Mouse (Mus musculus): ENCODE results near the gene Abo. TPM values are rescaled to one million over a fixed set of nuclear protein-coding genes. Genes with fewer than 3 reads are reported as not detected.

Gene Abo
- polyA plus RNA-seq, 1 experiment from 2014 or later: not detected

GRCm38 (mm10) chr2:26862856-26863255 lies 1.9 kb downstream of the Abo start:
- Histone ChIP-seq H3K4me1 (replicated peaks) (no peaks in the 10 kb centered on the region), H3K4me3 (replicated peaks) (no peak overlapping the region), H3K27ac (replicated peaks) (no peak overlapping the region), H3K27me3 (0 out of 2 replicates have a peak, but pooled peaks cover 2% of the 10 kb centered on the region), H3K9me3 (replicated peaks) (no peaks in the 10 kb centered on the region), H3K36me3 (replicated peaks) (no peaks in the 10 kb centered on the region), H3K4me2 (no peak overlapping the region), H3K9ac (no peak overlapping the region)
- no peak for ATAC-seq (ENCODE audit: insufficient read depth)
- 35% methylated on average over 3 of the region's 3 CpGs for WGBS (ENCODE audit: insufficient replicate concordance)

- Histone ChIP-seq H3K4me2 (no peak overlapping the region), H3K4me1 (replicated peaks) (no peaks in the 10 kb centered on the region), H3K36me3 (replicated peaks) (no peaks in the 10 kb centered on the region), H3K4me3 (replicated peaks) (no peak overlapping the region), H3K27me3 (no peaks in the 10 kb centered on the region), H3K27ac (replicated peaks) (no peak overlapping the region), H3K9me3 (replicated peaks) (no peaks in the 10 kb centered on the region), H3K9ac (no peak overlapping the region)
- ATAC-seq (ENCODE audit: insufficient read depth): no peak
- WGBS (ENCODE audit: insufficient replicate concordance): 20% methylated on average over 2 of the region's 2 CpGs
These were observed 17.1 kb downstream of the Abo start for GRCm38 (mm10) chr2:26847706-26848105.

- Histone ChIP-seq H3K27me3 (no peaks in the 10 kb centered on the region), H3K9ac (no peak overlapping the region), H3K27ac (replicated peaks) (no peak overlapping the region), H3K4me1 (replicated peaks) (no peaks in the 10 kb centered on the region), H3K4me3 (replicated peaks) (no peak overlapping the region), H3K9me3 (replicated peaks) (no peaks in the 10 kb centered on the region), H3K4me2 (no peak overlapping the region), H3K36me3 (replicated peaks) (no peaks in the 10 kb centered on the region)
- ATAC-seq (ENCODE audit: insufficient read depth): no peak
- 67% methylated on average over 2 of the region's 2 CpGs for WGBS (ENCODE audit: insufficient replicate concordance)
These were observed 32.3 kb downstream of the Abo start for GRCm38 (mm10) chr2:26832478-26832877.

- no peak for ATAC-seq (ENCODE audit: insufficient read depth)
- WGBS (ENCODE audit: insufficient replicate concordance): 64% methylated on average over 1 of the region's 1 CpGs
- H3K27ac ChIP-seq (replicated peaks): no peak overlapping the region
These were observed 36.7 kb downstream of the Abo start for GRCm38 (mm10) chr2:26828047-26828446.

GRCm38 (mm10) chr2:26827261-26827975 lies 37.4 kb downstream of the Abo start:
- no peaks in the 10 kb centered on the region for H3K36me3 ChIP-seq (replicated peaks)
- no peak overlapping the region for H3K9ac ChIP-seq
- H3K4me2 ChIP-seq: no peak overlapping the region
- no peak overlapping the region for H3K4me3 ChIP-seq (replicated peaks)
- H3K9me3 ChIP-seq (replicated peaks): no peaks in the 10 kb centered on the region
- H3K27ac ChIP-seq (replicated peaks): no peak overlapping the region
- ATAC-seq (ENCODE audit: insufficient read depth): no peak
- WGBS (ENCODE audit: insufficient replicate concordance): 66% methylated on average over 1 of the region's 1 CpGs
- H3K27me3 ChIP-seq: no peaks in the 10 kb centered on the region
- H3K4me1 ChIP-seq (replicated peaks): no peaks in the 10 kb centered on the region

More at GRCm38 (mm10) chr2:26828047-26828446, 36.7 kb downstream of the Abo start:
- H3K4me2 ChIP-seq: no peak overlapping the region
- no peaks in the 10 kb centered on the region for H3K9me3 ChIP-seq (replicated peaks)
- no peak overlapping the region for H3K9ac ChIP-seq
- no peaks in the 10 kb centered on the region for H3K4me1 ChIP-seq (replicated peaks)
- no peaks in the 10 kb centered on the region for H3K36me3 ChIP-seq (replicated peaks)
- no peak overlapping the region for H3K4me3 ChIP-seq (replicated peaks)
- H3K27me3 ChIP-seq: no peaks in the 10 kb centered on the region

Other genes with a start within 250 kb of the Abo start
- 1.2 and 1.7 TPM in 2 replicates for gene Fam69b, start 236.5 kb downstream of the Abo start, polyA plus RNA-seq (2015; fragmentation: Nextera tagmentation; extraction: Ambion mirVana)
- not detected in 2 replicates for gene Lcn4, start 193.7 kb downstream of the Abo start, polyA plus RNA-seq (2015; fragmentation: Nextera tagmentation; extraction: Ambion mirVana)
- 9.9 and 10.8 TPM in 2 replicates for gene Surf6, start 37.9 kb upstream of the Abo start, polyA plus RNA-seq (2015; fragmentation: Nextera tagmentation; extraction: Ambion mirVana)
- 19.0 TPM in 2 replicates for gene Med22, start 45.7 kb upstream of the Abo start, polyA plus RNA-seq (2015; fragmentation: Nextera tagmentation; extraction: Ambion mirVana)
- gene Rpl7a, start 45.8 kb upstream of the Abo start, polyA plus RNA-seq (2015; fragmentation: Nextera tagmentation; extraction: Ambion mirVana): 341 and 352 TPM in 2 replicates
- 19.0 and 21.4 TPM in 2 replicates for gene Surf2, start 51.4 kb upstream of the Abo start, polyA plus RNA-seq (2015; fragmentation: Nextera tagmentation; extraction: Ambion mirVana)
- gene Surf1, start 51.6 kb upstream of the Abo start, polyA plus RNA-seq (2015; fragmentation: Nextera tagmentation; extraction: Ambion mirVana): 33.3 and 33.8 TPM in 2 replicates
- 118 and 129 TPM in 2 replicates for gene Surf4, start 68.9 kb upstream of the Abo start, polyA plus RNA-seq (2015; fragmentation: Nextera tagmentation; extraction: Ambion mirVana)
- gene Stkld1, start 69.1 kb upstream of the Abo start, polyA plus RNA-seq (2015; fragmentation: Nextera tagmentation; extraction: Ambion mirVana): 0.06 and 0.08 TPM in 2 replicates
- gene Rexo4, start 99.4 kb upstream of the Abo start, polyA plus RNA-seq (2015; fragmentation: Nextera tagmentation; extraction: Ambion mirVana): 19.2 and 19.9 TPM in 2 replicates
- gene Adamts13, start 108.4 kb upstream of the Abo start, polyA plus RNA-seq (2015; fragmentation: Nextera tagmentation; extraction: Ambion mirVana): 1.6 and 2.0 TPM in 2 replicates
- 13.2 and 15.0 TPM in 2 replicates for gene Cacfd1, start 144.9 kb upstream of the Abo start, polyA plus RNA-seq (2015; fragmentation: Nextera tagmentation; extraction: Ambion mirVana)
- 0.28 and 0.29 TPM in 2 replicates for gene Slc2a6, start 163.0 kb upstream of the Abo start, polyA plus RNA-seq (2015; fragmentation: Nextera tagmentation; extraction: Ambion mirVana)
- gene Mymk, start 207.2 kb upstream of the Abo start, polyA plus RNA-seq (2015; fragmentation: Nextera tagmentation; extraction: Ambion mirVana): 1.9 and 2.5 TPM in 2 replicates
- 0.32 and 0.48 TPM in 2 replicates for gene Adamtsl2, start 214.4 kb upstream of the Abo start, polyA plus RNA-seq (2015; fragmentation: Nextera tagmentation; extraction: Ambion mirVana)

Measured in liver, embryonic 15.5 days (tissue).